Mouse (Mus musculus): ENCODE results near the gene Hhip.

Gene Hhip

DNA sequence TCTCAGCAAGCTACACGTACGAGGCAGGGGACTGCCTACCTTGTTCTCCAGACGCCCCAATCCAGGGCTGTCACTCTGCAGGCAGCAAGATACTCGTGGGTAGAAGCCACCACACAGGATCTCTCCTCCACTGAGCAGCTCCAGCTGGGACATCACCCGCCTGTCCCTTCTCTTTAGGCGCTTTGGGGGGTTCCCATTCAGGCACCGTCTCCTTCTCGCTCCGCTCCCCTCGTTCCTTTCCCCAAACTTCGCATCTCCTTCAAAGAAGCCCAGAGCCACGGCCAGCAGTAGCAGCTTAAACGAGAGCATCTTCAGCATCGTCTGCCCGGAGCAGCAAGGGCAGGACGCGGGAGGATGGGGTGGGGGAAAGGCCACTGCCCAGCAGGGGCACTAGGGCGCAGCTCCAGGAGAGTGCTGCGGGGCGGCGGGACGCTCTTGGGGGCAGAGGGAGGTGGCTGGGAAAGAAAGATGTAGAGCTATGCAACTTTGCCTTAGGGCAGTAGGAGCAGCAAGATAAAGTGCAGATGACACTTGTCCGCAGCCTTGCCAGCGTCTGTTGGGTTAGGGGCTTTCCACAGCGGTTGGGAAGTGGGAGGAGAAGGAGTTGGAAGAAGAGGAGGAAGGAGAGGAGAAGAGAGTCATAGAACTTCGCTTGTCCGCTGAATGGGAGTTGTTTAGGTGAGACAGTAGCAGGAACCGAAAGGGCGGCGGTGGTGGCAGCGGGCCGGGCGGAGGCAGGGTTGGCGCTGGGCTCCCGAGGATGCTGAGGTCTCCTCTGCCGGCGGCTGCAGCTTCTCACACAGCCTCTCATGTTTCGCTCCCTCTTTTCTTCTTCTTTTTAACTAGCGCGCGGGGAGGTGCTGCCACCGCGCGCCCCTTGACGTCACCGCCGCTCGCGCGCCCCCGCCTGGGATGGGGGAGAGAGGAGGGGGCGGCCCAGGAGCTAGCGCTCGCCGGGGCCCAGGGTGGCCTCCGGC lies at the start of gene Hhip:
Gene Hhip, minus strand, starts transcription at position 809 of the 977 bp plus-strand sequence.
- DNase-seq (ENCODE audit: low spot score) = peak; percentile 18

DNA sequence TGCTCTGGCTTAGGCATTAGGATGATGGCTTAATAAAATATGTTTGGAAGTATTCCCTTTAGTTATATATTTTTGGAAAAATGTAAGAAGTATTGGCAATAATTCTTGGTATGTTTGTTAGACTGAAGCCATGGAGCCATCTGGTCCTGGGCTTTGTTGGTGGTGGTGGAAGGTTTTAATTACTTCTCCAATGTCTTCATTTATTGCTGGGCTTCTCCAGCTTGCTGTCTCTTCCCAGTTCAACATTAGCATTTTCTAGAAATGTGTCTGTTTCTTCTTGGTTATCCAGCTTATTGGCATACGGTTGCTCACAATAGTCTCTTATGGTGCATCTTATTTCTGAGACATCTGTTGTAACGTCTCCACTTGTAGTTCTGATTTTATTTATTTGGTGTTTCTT lies 29.2 kb upstream of the Hhip start:
- DNase-seq (ENCODE audit: low spot score) = no peak

- DNase-seq (ENCODE audit: low spot score) = no peak
Measured at GRCm38 (mm10) chr8:80058193-80058592, 387 bp upstream of the Hhip start.

DNA sequence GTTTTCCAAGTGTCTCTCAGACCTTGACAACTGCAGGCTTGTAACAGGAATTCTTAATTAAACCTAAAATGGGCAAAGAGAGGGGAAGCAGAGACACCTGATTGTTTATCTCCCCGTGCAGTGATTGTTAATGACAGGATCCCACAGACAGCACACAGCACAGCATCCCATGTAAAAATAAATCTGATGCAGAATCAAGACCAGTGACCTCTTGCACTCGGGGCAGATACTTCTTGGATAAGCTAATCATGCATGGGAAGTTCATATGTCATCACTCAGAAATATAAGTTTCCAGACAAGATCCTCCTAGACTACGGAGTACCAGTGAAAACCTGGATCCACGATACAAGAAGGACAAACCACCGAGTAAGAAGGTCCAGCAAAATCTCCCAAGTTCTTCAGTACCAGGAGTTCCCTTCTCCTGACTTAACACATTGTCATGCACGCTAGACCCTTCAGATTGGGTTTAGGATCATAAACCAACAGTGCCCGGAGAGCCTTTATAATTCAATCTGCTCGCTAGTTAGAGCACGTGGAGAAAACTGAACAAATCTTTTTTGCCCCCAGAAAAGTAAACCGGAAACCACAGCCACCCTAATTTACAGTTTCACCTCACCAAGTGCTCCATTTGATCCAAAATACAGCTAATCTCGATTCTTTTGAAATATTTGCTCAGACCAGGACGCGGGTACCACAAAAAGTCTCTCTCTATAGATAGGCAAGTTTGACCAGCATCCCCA lies 1.3 kb downstream of the Hhip start:
- no peak for DNase-seq (ENCODE audit: low spot score)

DNA sequence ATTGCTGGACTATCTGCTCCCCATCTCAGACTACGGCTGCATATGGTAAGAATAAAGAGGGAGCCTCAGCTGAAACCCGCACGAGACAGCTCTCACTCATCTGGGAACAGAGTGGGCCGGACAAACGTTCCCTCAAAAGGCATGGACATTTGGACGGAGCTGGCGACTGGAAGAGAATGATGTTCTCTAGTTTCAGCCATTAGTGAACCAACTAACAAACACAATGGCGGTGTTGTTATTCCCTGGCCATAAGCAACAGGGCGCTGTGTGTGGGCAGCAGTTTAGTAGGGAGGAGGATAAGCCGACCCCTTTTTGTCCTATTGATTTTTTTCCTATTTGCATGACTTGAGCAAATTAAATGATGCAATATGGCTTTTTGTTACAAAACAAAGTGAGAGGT lies 2.0 kb downstream of the Hhip start:
- no peak for DNase-seq (ENCODE audit: low spot score)

GRCm38 (mm10) chr8:80055094-80055493 lies 2.7 kb downstream of the Hhip start:
- DNase-seq (ENCODE audit: low spot score) = no peak

DNA sequence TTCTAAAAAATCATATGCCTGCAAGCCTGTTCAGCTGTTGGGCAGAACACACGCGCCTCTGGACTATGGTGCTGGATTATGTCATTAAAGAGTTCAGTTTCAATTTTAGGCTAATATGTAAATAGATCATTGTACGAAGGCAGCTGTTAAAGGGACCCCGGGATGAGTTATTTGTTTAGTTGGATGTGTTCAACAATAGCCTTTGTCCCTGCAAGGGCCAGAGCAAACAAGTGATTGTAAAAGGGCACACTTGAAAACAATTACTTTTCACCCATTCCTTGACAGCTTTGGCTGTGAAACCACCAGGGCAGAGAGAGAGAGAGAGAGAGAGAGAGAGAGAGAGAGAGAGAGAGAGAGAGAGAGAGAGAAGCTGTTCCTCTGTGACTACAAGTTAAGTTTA lies 3.6 kb downstream of the Hhip start:
- no peak for DNase-seq (ENCODE audit: low spot score)

DNA sequence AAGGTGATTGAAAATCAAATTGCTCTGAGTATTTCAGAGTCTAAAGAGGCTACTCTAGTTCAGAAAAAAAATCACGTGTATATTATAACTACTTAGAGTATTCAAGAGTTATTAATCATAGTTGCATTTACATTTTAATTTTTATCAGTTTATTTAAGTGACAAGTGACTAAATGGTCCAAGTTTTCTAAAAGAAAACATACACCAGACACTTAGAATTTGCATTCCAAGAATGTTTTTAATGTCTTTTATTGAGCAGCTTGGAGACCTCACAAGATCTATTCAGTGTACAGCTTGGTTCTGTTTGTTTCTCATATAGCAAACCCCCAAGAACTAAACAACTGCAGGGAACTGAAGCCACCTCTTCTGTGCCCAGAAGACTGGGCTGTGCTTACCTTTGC lies 5.0 kb downstream of the Hhip start:
- DNase-seq (ENCODE audit: low spot score) = no peak

DNA sequence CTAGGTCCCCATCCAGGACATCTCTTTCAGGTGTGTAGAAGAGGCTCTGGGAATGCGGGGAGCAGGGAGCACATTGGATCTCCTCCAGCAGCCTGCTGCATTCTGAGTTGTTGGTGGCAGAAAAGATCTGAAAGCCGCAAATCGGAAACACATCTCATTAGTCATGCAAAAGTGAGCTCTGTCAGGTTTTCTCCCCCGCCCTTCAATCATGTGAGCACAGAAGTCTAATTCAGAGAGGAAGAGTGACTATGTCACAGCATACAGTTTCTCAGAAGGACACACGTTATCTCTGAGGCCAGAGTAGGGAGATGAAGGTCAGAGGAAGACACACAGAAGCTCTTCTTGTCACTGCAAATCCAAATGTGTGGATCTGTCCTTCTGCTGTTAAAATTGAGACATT lies 6.3 kb downstream of the Hhip start:
- DNase-seq (ENCODE audit: low spot score) = no peak

GRCm38 (mm10) chr8:80049256-80050005 lies 8.4 kb downstream of the Hhip start:
- no peak for DNase-seq (ENCODE audit: low spot score)

GRCm38 (mm10) chr8:80048256-80048655 lies 9.6 kb downstream of the Hhip start:
- no peak for DNase-seq (ENCODE audit: low spot score)

- no peak for DNase-seq (ENCODE audit: low spot score)
Measured at GRCm38 (mm10) chr8:80037644-80038253, 20.1 kb downstream of the Hhip start.

DNA sequence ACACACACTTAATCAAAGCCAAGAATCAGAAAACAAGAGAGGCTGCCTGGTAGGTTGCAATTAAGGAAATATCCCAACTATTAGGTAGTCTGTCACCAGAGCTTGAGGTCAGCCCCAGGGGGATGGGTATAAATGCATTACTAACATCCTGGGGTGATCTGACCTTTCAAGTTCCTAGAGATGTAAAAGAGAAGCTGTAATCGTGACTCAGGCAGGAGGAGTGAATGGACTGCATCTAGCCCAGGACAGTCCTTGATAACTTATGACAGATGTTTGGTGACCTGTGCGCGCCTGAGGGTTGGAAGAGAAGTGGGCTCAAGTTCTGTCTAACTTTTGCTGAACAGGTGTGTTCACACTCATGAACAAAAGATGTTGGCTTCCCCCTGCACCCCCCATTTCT lies 25.2 kb downstream of the Hhip start:
- DNase-seq (ENCODE audit: low spot score) = no peak

DNA sequence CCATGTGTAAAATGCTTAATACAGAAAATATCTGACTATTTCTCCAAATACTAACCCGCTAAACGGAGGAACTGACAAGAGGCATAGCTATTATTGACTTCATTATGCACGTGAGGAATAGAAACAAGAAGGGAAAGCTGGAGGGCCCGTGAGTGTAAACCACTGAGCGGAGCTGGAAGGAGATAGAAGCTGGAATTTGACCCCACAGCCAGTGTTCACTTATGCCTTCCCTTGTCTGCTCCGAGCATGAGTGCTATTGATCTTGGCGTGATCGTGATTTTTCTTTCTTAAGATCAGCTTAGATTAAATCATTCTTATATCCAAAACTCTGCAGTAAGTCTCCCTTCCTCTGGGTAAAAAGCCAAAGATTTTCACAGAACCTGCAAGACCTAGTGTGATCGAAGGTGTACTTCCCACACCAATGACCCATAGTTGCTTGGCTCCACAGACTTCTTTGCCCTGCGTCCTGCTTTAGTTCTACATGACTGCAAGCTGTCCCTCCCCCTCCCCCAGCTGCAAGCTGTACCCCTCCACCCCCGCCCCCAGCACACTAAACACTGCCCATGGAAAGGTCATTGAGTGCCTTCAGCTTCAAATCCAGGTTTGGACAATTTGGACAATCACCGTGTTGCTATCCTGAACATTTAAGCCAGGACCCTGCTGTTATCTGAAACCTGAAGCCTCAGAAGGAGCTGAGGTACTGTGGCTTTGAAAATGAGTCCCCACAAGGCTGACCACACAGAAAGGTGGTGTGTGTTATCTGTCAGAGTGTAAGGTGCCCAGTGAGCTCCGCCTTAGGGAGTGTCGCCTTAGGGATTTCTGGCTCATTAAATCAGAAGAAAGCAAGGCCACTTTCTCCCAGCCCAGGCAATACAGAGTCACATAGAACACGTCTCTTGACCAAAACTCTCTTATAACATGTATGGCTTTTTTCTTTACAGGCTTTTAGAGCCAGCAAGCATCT lies 26.2 kb downstream of the Hhip start:
- no peak for DNase-seq (ENCODE audit: low spot score)

DNA sequence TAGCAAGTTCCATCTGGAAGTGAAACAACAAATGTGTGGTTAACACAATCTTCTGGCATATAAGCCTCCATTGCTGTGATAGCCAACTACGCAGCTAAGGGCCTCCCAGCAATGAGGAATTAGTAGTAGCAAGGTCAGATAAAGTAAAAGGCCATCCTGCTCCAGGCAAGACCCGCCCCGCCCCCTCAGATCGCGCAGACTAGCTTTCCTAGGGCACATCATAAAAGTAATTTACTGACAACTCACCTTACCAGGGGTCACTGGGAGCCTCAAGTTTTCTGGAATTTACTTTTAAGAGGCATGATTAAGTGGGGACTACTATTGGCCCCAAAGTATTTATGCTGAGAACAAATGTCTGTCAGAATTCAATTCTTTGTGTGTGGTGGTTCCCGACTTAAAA lies 28.2 kb downstream of the Hhip start:
- no peak for DNase-seq (ENCODE audit: low spot score)

- DNase-seq (ENCODE audit: low spot score) = no peak
Measured at GRCm38 (mm10) chr8:80020469-80020868, 37.3 kb downstream of the Hhip start.

DNA sequence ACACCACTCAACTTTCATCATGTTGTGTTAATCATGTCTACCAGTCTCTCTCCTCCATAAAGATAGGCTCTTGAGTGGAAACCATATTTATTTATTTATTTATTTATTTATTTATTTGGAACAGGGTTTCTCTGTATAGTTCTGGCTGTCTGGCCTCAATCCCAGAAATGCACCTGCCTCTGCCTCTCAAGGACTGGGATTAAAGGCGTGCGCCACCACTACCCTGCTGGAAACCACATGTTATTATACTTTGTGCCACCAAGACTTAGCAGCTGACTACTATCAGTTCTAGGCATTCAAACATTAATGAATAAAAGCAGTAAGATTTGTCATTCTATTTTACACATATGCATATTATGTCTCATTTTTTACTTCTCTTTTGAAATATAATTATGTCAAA lies 42.0 kb downstream of the Hhip start:
- DNase-seq (ENCODE audit: low spot score) = no peak

- no peak for DNase-seq (ENCODE audit: low spot score)
Measured at GRCm38 (mm10) chr8:80004421-80004820, 53.4 kb downstream of the Hhip start.

- DNase-seq (ENCODE audit: low spot score) = no peak
Measured at GRCm38 (mm10) chr8:80002313-80002712, 55.5 kb downstream of the Hhip start.

DNA sequence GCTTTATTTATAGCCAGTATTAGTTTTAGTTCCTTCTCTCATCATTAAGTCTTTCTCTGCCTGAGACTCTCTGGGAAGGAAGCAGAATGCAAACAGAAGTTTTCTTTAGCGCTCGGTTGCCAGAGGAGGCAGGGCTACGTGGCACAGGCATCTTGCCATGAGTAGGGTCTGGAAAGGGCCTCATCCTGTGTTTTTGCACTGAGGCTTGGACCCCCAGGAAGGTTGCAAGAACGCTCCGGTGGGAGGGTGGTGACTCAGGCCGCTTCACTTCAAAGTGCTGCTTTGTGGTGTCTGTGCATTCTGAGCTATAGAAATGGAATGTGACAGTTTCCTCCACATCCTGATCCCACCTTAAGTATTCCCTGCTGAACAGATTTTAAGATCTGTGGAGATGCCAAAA lies 62.7 kb downstream of the Hhip start:
- no peak for DNase-seq (ENCODE audit: low spot score)

GRCm38 (mm10) chr8:79993507-79993906 lies 64.3 kb downstream of the Hhip start:
- DNase-seq (ENCODE audit: low spot score) = no peak

Measured in testis, postnatal 14 days (tissue).